9 mouse cellular contexts compared by ENCODE assay signal in the genomic region with DNA sequence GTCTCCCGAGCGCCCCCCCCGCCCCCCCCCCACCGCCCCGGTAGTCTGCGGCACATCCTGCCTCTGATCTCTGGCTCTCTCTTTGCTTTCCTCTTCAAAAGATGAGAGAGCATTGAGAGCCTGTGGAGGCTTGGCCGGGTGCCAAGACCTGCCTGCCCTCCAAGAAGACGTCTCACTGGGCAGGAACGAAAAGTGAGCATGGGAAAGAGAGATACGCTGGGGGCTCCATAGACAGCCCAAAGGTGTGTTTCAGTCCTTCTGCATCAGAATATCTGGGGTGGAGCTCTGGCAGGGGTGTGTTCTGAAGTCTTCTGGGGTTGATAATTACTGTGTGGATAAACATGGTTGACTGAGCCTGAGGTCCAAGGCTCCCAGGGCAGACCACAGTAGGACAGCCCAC.
DNase-seq lines count a peak whose midpoint lies in the region; ATAC-seq lines count a peak whose summit lies in the region.
"Had no signal": no experiment of that assay in that cellular context is flagged by ENCODE, and none has a peak within 500 bp of the region (broad histone marks: within the 10 kb centered on the region; RNA-seq: fewer than 3 reads in every experiment).

No protein-coding gene starts in this region.

- no peak overlapping the region for H3K4me3 ChIP-seq in kidney, embryonic 14.5 days (ENCODE audit: low read length)
- H3K4me3 ChIP-seq: midbrain, embryonic 15.5 days had no signal

- H3K4me2 ChIP-seq in kidney, embryonic 14.5 days (replicated peaks; ENCODE audit: low read depth, low read length) = no peak overlapping the region
- H3K4me2 ChIP-seq: midbrain, embryonic 15.5 days had no signal

- no peaks in the 10 kb centered on the region for H3K9me3 ChIP-seq in kidney, embryonic 14.5 days (ENCODE audit: control insufficient read depth, low read length)
- H3K9me3 ChIP-seq: midbrain, embryonic 15.5 days had no signal

- no peak overlapping the region for H3K9ac ChIP-seq in kidney, embryonic 14.5 days (ENCODE audit: low read depth, low read length)
- H3K9ac ChIP-seq: midbrain, embryonic 15.5 days had no signal

- WGBS in kidney, embryonic 14.5 days = 21% methylated on average over 10 of the region's 10 CpGs

- no peaks in the 10 kb centered on the region for H3K27me3 ChIP-seq in kidney, embryonic 14.5 days (ENCODE audit: control insufficient read depth, insufficient read depth, low read length)
- H3K27me3 ChIP-seq: midbrain, embryonic 15.5 days had no signal

- H3K27ac ChIP-seq in kidney, embryonic 14.5 days (ENCODE audit: low read depth, low read length) = no peak overlapping the region
- H3K27ac ChIP-seq: midbrain, embryonic 15.5 days had no signal

- DNase-seq in kidney, postnatal 10 days = peak; percentile 22
- DNase-seq in NIH3T3 (ENCODE audit: low read depth) = peak; percentile 13
- no peak for DNase-seq in urinary bladder, postnatal 4 days (ENCODE audit: low spot score in 2 of 2)
- DNase-seq in layer of hippocampus, postnatal 14 days (ENCODE audit: low spot score in 2 of 2) = no peak
- DNase-seq: right cerebral cortex, adult 18-20 months had no signal

- H3K4me1 ChIP-seq in kidney, embryonic 14.5 days (ENCODE audit: control insufficient read depth, insufficient read depth, low read length) = peaks cover 4% of the 10 kb centered on the region

- ATAC-seq in kidney, embryonic 14.5 days (ENCODE audit: low FRiP score, low TSS enrichment) = no peak
- peak; percentile 61 for ATAC-seq in erythroblast, adult 5-6 weeks (replicated peaks; ENCODE audit: low FRiP score, poor library complexity, severe bottlenecking)
- peak; percentile 46 for ATAC-seq in megakaryocyte progenitor cell, adult 5-6 weeks (replicated peaks; ENCODE audit: poor library complexity)
- ATAC-seq: midbrain, embryonic 15.5 days had no signal

- H3K36me3 ChIP-seq in kidney, embryonic 14.5 days (ENCODE audit: control insufficient read depth, insufficient read depth, low read length) = no peaks in the 10 kb centered on the region
- H3K36me3 ChIP-seq: midbrain, embryonic 15.5 days had no signal

Comparison
In these comparisons a context has a peak if more than half of its experiments do, and no peak if none do; other contexts are left out.
1. DNase-seq: peak in kidney, postnatal 10 days (single experiment) and NIH3T3 (single experiment); none in urinary bladder, postnatal 4 days (0 of 2) and layer of hippocampus, postnatal 14 days (0 of 2).